Mouse (Mus musculus) E14TG2a.4 (cell line): ENCODE results near the gene Bcl11a.
A peak's percentile ranks its signal among the peaks of the same experiment; 100 is the strongest.

Experiments used
- H3K27me3 ChIP-seq: 2 replicates; pipeline ENCODE4 v1.6.1; 2014; ENCODE audit warnings: low read length, control low read depth; ENCODE audit not compliant: insufficient read depth
- H3K36me3 ChIP-seq: 2 replicates; pipeline ENCODE4 v1.6.1; 2014; ENCODE audit warnings: low read length, control low read depth; ENCODE audit not compliant: insufficient read depth
- H3K4me1 ChIP-seq: replicated peaks from 2 replicates; pipeline ENCODE4 v1.6.1; 2014; ENCODE audit warnings: low read depth, low read length, control low read depth
- H3K4me3 ChIP-seq: replicated peaks from 2 replicates; pipeline ENCODE4 v1.5.1; 2014; ENCODE audit warnings: mild to moderate bottlenecking, low read length
- H3K9me3 ChIP-seq: 2 replicates; pipeline ENCODE4 v1.6.1; 2014; ENCODE audit warnings: low read length, control low read depth
- CTCF ChIP-seq: conservative IDR thresholded peaks from 2 replicates; pipeline ENCODE4 v1.5.1; 2014; ENCODE audit warnings: low read length
- NANOG ChIP-seq: IDR thresholded peaks from 2 replicates; pipeline ENCODE4 v1.6.1; 2014; ENCODE audit warnings: borderline replicate concordance, low read length, mixed read lengths
- POU5F1 ChIP-seq: IDR thresholded peaks from 2 replicates; pipeline ENCODE4 v1.6.1; 2014; ENCODE audit warnings: low read length, borderline replicate concordance

The Bcl11a gene

GRCm38 (mm10) chr11:24144159-24144946, 66.5 kb downstream of the Bcl11a start:
- peaks cover 8% of the 10 kb centered on the region for H3K9me3 ChIP-seq
- no peak for TF ChIP-seq POU5F1
- no peak for TF ChIP-seq NANOG
- no peak for TF ChIP-seq CTCF
- H3K36me3 ChIP-seq = no peaks in the 10 kb centered on the region
- peak overlapping the region; percentile 23; the same call in 1 of the 2 replicates for H3K4me3 ChIP-seq
- H3K4me1 ChIP-seq = peaks cover 8% of the 10 kb centered on the region
- H3K27me3 ChIP-seq = peaks cover 3% of the 10 kb centered on the region; the same call in 1 of the 2 replicates

- H3K4me3 ChIP-seq = no peak overlapping the region
- peaks cover 3% of the 10 kb centered on the region; the same call in 1 of the 2 replicates for H3K27me3 ChIP-seq
- H3K9me3 ChIP-seq = no peaks in the 10 kb centered on the region
- no peaks in the 10 kb centered on the region for H3K36me3 ChIP-seq
- TF ChIP-seq NANOG = no peak
- no peak for TF ChIP-seq CTCF
- no peak for TF ChIP-seq POU5F1
- peaks cover 8% of the 10 kb centered on the region for H3K4me1 ChIP-seq
These were observed 68.2 kb downstream of the Bcl11a start for GRCm38 (mm10) chr11:24146034-24146433.

GRCm38 (mm10) chr11:24146437-24146836, 68.6 kb downstream of the Bcl11a start:
- no peaks in the 10 kb centered on the region for H3K36me3 ChIP-seq
- peaks cover 8% of the 10 kb centered on the region for H3K4me1 ChIP-seq
- H3K9me3 ChIP-seq = no peaks in the 10 kb centered on the region
- TF ChIP-seq NANOG = no peak
- TF ChIP-seq CTCF = no peak
- no peak for TF ChIP-seq POU5F1
- no peak overlapping the region for H3K4me3 ChIP-seq
- peaks cover 3% of the 10 kb centered on the region; the same call in 1 of the 2 replicates for H3K27me3 ChIP-seq

GRCm38 (mm10) chr11:24147698-24148097, 69.8 kb downstream of the Bcl11a start:
- TF ChIP-seq NANOG (no peak), CTCF (no peak), POU5F1 (no peak)
- Histone ChIP-seq H3K4me3 (no peak overlapping the region), H3K27me3 (peaks cover 3% of the 10 kb centered on the region; the same call in 1 of the 2 replicates), H3K36me3 (no peaks in the 10 kb centered on the region), H3K4me1 (peaks cover 8% of the 10 kb centered on the region), H3K9me3 (no peaks in the 10 kb centered on the region)

GRCm38 (mm10) chr11:24148545-24148944, 70.7 kb downstream of the Bcl11a start:
- no peak for TF ChIP-seq POU5F1
- TF ChIP-seq CTCF = no peak
- no peak for TF ChIP-seq NANOG
- peaks cover 8% of the 10 kb centered on the region for H3K4me1 ChIP-seq
- no peaks in the 10 kb centered on the region for H3K36me3 ChIP-seq
- H3K9me3 ChIP-seq = no peaks in the 10 kb centered on the region
- H3K4me3 ChIP-seq = no peak overlapping the region
- peaks cover 3% of the 10 kb centered on the region; the same call in 1 of the 2 replicates for H3K27me3 ChIP-seq

- Histone ChIP-seq H3K4me1 (no peaks in the 10 kb centered on the region; the same call in 1 of the 2 replicates), H3K9me3 (no peaks in the 10 kb centered on the region), H3K36me3 (no peaks in the 10 kb centered on the region), H3K27me3 (peaks cover 3% of the 10 kb centered on the region; the same call in 1 of the 2 replicates), H3K4me3 (no peak overlapping the region)
- no peak for TF ChIP-seq CTCF
- TF ChIP-seq NANOG = no peak
- no peak for TF ChIP-seq POU5F1
These were observed 71.8 kb downstream of the Bcl11a start for GRCm38 (mm10) chr11:24149462-24150220.

GRCm38 (mm10) chr11:24152076-24152784, 74.4 kb downstream of the Bcl11a start:
- H3K4me3 ChIP-seq = no peak overlapping the region
- H3K9me3 ChIP-seq = no peaks in the 10 kb centered on the region
- H3K4me1 ChIP-seq = peaks cover 6% of the 10 kb centered on the region
- H3K27me3 ChIP-seq = no peaks in the 10 kb centered on the region
- TF ChIP-seq CTCF (no peak), NANOG (no peak), POU5F1 (no peak)
- H3K36me3 ChIP-seq = no peaks in the 10 kb centered on the region

GRCm38 (mm10) chr11:24153049-24153448, 75.2 kb downstream of the Bcl11a start:
- Histone ChIP-seq H3K36me3 (no peaks in the 10 kb centered on the region), H3K27me3 (no peaks in the 10 kb centered on the region), H3K4me1 (peaks cover 13% of the 10 kb centered on the region), H3K4me3 (no peak overlapping the region), H3K9me3 (no peaks in the 10 kb centered on the region)
- TF ChIP-seq CTCF (no peak), NANOG (no peak), POU5F1 (no peak)
